Mouse (Mus musculus) cerebellum, postnatal 14 days (tissue): ENCODE results near the gene Lhfpl3.

Experiments used
- DNase-seq, 2 experiments: peaks; one replicate each; pipeline ENCODE4 v3.0.0; 2021; ENCODE audit warnings: mixed read lengths in 2 of 2

The Lhfpl3 gene

GRCm38 (mm10) chr5:23154439-23154838 lies 408.6 kb downstream of the Lhfpl3 start:
- DNase-seq, result peak in 1 of 2 experiments; percentile 39

GRCm38 (mm10) chr5:23165947-23166350 lies 420.1 kb downstream of the Lhfpl3 start:
- peak in 1 of 2 experiments; percentile 12 for DNase-seq

DNA sequence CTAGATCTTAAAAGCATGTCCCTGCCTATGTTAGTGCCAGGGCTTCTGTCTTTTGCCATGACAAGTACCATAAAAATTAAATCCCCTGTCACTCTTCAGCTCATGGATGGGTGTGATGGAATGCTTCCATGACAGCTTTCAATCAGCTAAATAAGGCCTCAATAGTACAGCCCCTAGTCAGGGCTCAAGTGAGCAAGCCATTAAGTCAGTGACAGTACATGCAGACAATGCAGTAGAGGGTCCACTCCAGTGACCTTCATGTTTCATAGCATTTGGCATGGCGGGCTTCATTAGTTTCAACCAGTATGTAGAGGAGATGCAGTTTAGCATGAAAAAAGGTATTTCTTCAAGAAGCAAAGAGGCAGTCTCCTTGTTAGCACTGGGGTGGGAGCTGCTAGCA lies 420.8 kb downstream of the Lhfpl3 start:
- no peak for DNase-seq

GRCm38 (mm10) chr5:23189633-23190032 lies 443.8 kb downstream of the Lhfpl3 start:
- no peak for DNase-seq

GRCm38 (mm10) chr5:23196879-23197278 lies 451.0 kb downstream of the Lhfpl3 start:
- peak; percentile 7 to 16 for DNase-seq

- DNase-seq, result no peak
Observed at GRCm38 (mm10) chr5:23213086-23213485, 467.2 kb downstream of the Lhfpl3 start.

DNA sequence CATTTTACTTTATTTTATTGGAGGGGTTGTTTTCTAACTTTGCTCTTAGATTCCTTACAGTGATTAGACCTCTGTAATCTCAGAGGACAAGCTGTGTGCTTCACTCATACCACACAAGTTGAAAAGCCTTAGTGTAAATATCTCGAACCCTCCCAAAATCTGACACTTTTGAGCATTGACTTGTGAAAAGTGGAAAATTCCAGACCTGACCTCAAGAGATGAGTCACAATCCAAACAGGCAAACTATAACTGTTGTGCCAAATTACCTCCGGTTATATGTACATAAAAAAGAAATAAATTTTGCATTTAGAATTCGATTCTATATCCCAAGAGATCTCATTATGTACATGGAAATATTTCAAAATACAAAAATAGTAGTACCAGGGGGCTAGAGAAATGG lies 468.8 kb downstream of the Lhfpl3 start:
- no peak for DNase-seq

GRCm38 (mm10) chr5:23219655-23220054 lies 473.8 kb downstream of the Lhfpl3 start:
- DNase-seq, result no peak

DNA sequence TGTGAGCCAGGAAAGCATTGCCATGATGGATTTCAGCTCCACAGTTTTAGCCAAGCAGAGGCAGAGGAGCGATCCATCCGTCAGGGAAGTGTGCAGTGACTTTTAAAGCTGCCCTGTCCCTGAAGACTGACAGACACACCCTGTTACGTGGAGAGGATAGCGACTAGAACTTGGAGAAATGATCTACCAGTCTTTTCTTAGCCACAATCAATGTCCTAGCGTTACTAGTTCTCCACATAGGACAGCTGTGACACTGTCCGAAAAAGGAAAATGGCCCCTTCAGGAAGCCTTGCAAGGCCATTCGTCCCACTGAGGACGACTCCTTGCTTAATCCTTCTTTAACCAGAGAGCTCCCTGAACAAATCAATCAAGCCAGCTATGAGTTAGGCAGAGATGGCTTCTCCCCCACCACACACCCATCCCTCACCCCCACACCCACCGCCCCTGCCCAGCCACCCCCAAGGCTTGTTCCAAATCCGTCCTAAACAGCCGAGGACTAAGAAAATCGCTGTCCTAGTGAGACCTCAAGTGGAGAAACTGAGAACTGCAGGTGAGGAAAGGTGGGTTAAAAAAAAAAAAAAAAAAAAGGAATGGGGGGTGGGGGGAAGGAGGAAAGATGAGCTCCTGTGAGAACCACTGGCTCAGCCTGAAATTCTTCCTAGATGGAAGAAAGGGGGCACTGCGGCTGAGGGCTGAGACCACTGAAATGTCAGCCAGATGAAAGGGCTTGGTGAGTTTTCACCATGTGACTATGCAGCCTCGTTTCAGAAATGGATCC lies 479.1 kb downstream of the Lhfpl3 start:
- peak; percentile 85 to 90 for DNase-seq

- no peak for DNase-seq
Observed at GRCm38 (mm10) chr5:23225621-23226020, 479.8 kb downstream of the Lhfpl3 start.

DNA sequence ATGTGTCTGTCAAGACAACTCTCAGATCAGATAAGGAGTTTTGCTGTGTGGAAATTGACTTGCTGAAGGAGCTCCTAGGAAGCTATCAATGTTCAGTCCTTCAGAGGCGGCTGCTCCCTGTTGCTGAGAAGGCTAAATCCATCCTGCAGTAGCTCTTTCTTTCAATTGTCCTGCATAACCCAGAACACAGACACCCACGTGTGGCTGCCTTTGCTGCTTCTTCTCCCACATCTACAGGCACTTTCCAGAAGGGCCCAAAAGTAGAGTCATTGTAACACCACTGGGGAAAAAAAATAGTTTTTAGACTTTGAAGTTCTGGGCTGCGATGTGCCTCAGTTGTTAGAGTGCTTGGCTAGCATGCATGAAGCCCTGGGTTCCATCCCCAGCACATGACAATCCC lies 480.9 kb downstream of the Lhfpl3 start:
- DNase-seq, result no peak

DNA sequence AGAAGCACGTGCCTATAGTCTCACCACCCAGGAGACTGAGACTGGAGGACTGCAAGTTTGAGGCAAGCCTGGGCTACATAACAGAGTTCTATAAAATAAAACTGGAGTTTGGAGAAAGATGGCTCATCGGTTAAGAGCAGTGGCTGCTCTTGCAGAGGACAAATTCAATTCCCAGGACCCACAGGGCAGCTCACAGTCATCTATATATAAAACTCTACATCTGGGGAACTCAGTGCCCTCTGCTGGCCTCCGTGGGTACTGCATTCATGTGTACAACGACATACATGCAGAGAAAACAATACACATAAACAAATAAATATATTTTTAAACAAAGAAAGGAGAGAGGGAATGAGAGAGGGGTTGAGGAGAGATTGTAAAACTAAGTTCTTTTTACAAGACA lies 501.1 kb downstream of the Lhfpl3 start:
- peak; percentile 56 to 66 for DNase-seq

- no peak for DNase-seq
Observed at GRCm38 (mm10) chr5:23247784-23248183, 501.9 kb downstream of the Lhfpl3 start.

GRCm38 (mm10) chr5:23248303-23248702 lies 502.4 kb downstream of the Lhfpl3 start:
- no peak for DNase-seq

- DNase-seq, result no peak
Observed at GRCm38 (mm10) chr5:23249896-23250875, 504.3 kb downstream of the Lhfpl3 start.

DNA sequence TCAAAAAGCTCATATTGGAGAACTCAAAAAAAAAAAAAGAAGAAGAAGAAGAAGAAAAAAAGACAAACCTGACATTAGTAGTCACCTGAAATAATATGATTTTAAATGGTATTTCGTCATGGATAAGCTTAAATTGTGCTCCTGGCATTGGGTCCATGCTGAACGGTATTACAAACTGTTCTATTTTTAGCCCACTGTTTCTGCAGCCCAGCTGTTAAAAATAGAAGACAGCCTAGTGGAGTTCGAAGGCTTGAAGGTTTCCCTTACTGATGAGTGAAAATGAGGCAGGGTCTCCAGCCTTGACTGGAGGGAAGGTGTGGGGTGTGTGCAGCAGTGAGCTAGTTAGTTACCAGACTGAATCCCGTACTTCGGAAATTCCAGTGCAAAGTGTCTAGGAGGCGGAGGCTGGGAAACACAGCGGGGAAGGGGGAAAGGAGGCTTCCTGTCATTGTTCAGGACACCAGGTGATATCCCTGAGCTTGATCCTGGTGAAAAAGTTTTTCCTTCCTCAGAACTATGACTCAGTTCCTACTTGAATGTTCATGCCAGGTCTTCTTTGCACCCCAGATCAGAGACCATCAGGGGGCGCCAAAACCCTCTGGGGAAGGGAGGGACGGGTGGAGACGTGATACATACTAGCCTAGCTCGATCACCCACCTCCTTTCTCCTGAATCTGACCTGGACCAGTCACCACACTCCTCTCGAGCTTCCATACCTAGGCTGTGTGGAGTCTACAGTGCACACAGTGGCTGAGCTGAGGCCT lies 505.8 kb downstream of the Lhfpl3 start:
- DNase-seq, result peak; percentile 16 to 56

GRCm38 (mm10) chr5:23255816-23256418 lies 510.1 kb downstream of the Lhfpl3 start:
- DNase-seq, result no peak

DNA sequence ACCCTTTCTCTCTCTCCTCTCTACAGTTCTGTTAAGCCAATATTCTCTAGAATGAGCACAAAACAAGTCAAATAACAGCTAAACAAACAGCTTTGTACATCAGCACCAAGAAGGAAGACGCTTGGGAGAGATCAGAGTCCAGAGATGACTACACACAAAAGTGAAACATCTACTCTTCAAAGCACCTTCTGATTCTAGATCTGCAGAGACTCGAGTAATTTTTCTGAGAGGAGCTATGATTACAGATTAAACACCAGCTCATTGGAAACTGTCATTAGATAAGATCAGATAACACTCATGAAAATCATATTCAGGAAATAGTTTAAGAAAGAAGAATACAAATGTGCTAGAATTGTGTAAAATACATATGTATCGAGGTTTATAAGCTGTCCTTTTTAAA lies 527.5 kb downstream of the Lhfpl3 start:
- DNase-seq, result no peak

DNA sequence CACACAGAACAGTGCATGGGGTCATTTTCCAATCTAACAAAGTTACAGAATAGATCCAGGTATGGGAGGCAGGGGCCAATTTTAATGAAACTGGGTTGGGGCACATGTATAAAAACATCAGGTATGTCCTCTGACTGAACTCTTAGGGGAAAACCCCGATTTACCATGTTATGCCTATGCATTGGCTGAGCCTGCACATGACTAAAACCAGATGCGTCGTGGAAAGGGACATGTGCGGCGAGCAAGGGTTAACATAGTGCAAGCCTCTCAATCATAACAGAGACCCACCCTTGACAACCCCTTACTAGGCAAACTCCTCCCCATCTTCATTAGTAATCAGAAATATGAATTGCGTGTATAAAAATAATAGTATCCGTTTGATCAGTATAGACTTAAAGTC lies 533.5 kb downstream of the Lhfpl3 start:
- DNase-seq, result no peak

DNA sequence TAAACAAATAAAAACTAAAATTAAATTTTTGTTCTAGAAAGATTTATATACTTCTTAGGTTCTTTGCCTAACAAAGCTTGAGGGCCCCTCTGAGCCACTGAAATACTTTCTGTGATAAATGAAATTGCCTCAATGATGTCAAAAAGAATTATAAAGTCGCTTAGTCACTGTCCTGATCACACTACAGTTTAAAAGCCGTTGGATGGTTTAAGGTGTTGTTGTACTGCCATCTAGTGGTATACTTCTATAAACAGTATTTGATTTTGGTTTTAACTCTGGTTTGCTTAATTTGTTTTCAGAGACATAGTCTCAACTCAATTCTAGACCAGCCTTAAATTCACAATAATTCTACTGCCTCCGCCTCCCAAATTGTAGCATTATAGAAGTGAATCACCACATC lies 539.0 kb downstream of the Lhfpl3 start:
- DNase-seq, result peak in 1 of 2 experiments; percentile 21

DNA sequence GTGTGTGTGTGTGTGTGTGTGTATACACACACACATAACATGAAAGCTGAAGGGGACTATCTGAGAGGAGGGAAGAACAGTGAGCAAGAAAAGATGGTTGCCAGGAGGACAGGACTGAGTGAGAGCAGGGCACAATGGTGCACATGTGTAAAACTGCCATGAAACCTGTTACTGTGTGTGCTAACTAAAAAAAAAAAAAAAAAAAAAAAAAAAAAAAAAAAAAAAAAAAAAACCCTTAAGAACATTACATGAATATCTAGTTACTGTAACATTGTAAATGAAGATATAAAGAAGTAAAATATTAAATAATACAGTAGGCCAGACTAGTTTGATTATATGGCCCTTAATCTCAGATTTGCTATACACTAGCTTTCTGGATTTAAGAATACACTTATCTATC lies 543.3 kb downstream of the Lhfpl3 start:
- DNase-seq, result no peak
